14 mouse cellular contexts compared by ENCODE assay signal in genomic region chr10:38703954-38704761, GRCm38 (mm10).
DNase-seq lines count a peak whose midpoint lies in the region; ATAC-seq lines count a peak whose summit lies in the region.
"Had no signal": no experiment of that assay in that cellular context is flagged by ENCODE, and none has a peak within 500 bp of the region (broad histone marks: within the 10 kb centered on the region; RNA-seq: fewer than 3 reads in every experiment).

No protein-coding gene starts in this region.

- 61% methylated on average over 4 of the region's 4 CpGs for WGBS in limb, embryonic 12.5 days
- 60% methylated on average over 4 of the region's 4 CpGs for WGBS in liver, embryonic 12.5 days (ENCODE audit: insufficient replicate concordance)
- WGBS in intestine, embryonic 16.5 days = 71% methylated on average over 4 of the region's 4 CpGs

- no peaks in the 10 kb centered on the region for H3K27me3 ChIP-seq in limb, embryonic 12.5 days
- no peaks in the 10 kb centered on the region for H3K27me3 ChIP-seq in liver, embryonic 12.5 days (replicated peaks)
- H3K27me3 ChIP-seq in intestine, embryonic 16.5 days (replicated peaks; ENCODE audit: control insufficient read depth, insufficient read depth, low read length) = no peaks in the 10 kb centered on the region
- H3K27me3 ChIP-seq: forebrain, embryonic 13.5 days; midbrain, embryonic 13.5 days had no signal

- no peaks in the 10 kb centered on the region for H3K36me3 ChIP-seq in limb, embryonic 12.5 days
- H3K36me3 ChIP-seq in liver, embryonic 12.5 days = no peaks in the 10 kb centered on the region
- H3K36me3 ChIP-seq in intestine, embryonic 16.5 days (ENCODE audit: control insufficient read depth, insufficient read depth, low read length) = no peaks in the 10 kb centered on the region
- H3K36me3 ChIP-seq: G1E; midbrain, embryonic 13.5 days had no signal

- ATAC-seq in limb, embryonic 12.5 days (ENCODE audit: insufficient number of reproducible peaks, insufficient read depth, low FRiP score, low TSS enrichment, low read depth) = peak; percentile 94
- no peak for ATAC-seq in liver, embryonic 12.5 days
- ATAC-seq in intestine, embryonic 16.5 days = no peak
- ATAC-seq: forebrain, embryonic 13.5 days; midbrain, embryonic 13.5 days had no signal

- no peak overlapping the region for H3K4me2 ChIP-seq in limb, embryonic 12.5 days
- no peak overlapping the region for H3K4me2 ChIP-seq in liver, embryonic 12.5 days
- H3K4me2 ChIP-seq in intestine, embryonic 16.5 days (ENCODE audit: low read depth, low read length) = no peak overlapping the region
- H3K4me2 ChIP-seq: forebrain, embryonic 13.5 days; midbrain, embryonic 13.5 days had no signal

- peak overlapping the region; percentile 69; the same call in 1 of the 2 replicates for H3K27ac ChIP-seq in limb, embryonic 12.5 days
- H3K27ac ChIP-seq in liver, embryonic 12.5 days = no peak overlapping the region
- H3K27ac ChIP-seq in intestine, embryonic 16.5 days (ENCODE audit: low read length) = no peak overlapping the region
- H3K27ac ChIP-seq: forebrain, embryonic 13.5 days; midbrain, embryonic 13.5 days had no signal

- intact Hi-C loops in left cerebral cortex, postnatal 14 days (cut with DNase I) = no loop called here

- H3K9me3 ChIP-seq in limb, embryonic 12.5 days = no peaks in the 10 kb centered on the region
- H3K9me3 ChIP-seq in liver, embryonic 12.5 days (replicated peaks) = no peaks in the 10 kb centered on the region
- no peaks in the 10 kb centered on the region for H3K9me3 ChIP-seq in intestine, embryonic 16.5 days (ENCODE audit: control insufficient read depth, low read length)
- H3K9me3 ChIP-seq: forebrain, embryonic 13.5 days; G1E; midbrain, embryonic 13.5 days had no signal

- DNase-seq in 3T3-L1 (ENCODE audit: low read depth, low spot score) = peak; percentile 70
- peak; percentile 51 for DNase-seq in Muller cell, postnatal 12 days (ENCODE audit: inconsistent ontology term)
- peak; percentile 32 for DNase-seq in gastrocnemius, adult 18-20 months (ENCODE audit: low spot score)
- DNase-seq in adrenal gland, adult 2 months = no peak
- DNase-seq in left cerebral cortex, postnatal 14 days (ENCODE audit: low spot score in 2 of 2) = no peak
- DNase-seq: adrenal gland, postnatal 25 days; cerebellum, adult 2 months; kidney, postnatal 14 days had no signal

- no peak overlapping the region for H3K4me3 ChIP-seq in limb, embryonic 12.5 days (replicated peaks)
- H3K4me3 ChIP-seq in liver, embryonic 12.5 days = no peak overlapping the region
- no peak overlapping the region for H3K4me3 ChIP-seq in intestine, embryonic 16.5 days (ENCODE audit: low read length)
- H3K4me3 ChIP-seq: forebrain, embryonic 13.5 days; midbrain, embryonic 13.5 days had no signal

- no peak overlapping the region for H3K9ac ChIP-seq in limb, embryonic 12.5 days (replicated peaks)
- no peak overlapping the region for H3K9ac ChIP-seq in liver, embryonic 12.5 days
- no peak overlapping the region for H3K9ac ChIP-seq in intestine, embryonic 16.5 days (ENCODE audit: low read depth, low read length)
- H3K9ac ChIP-seq: forebrain, embryonic 13.5 days; midbrain, embryonic 13.5 days had no signal

- H3K4me1 ChIP-seq in limb, embryonic 12.5 days (replicated peaks) = peaks cover 10% of the 10 kb centered on the region
- no peaks in the 10 kb centered on the region for H3K4me1 ChIP-seq in liver, embryonic 12.5 days
- H3K4me1 ChIP-seq in intestine, embryonic 16.5 days (ENCODE audit: control insufficient read depth, insufficient read depth, low read length) = no peaks in the 10 kb centered on the region
- H3K4me1 ChIP-seq: forebrain, embryonic 13.5 days; midbrain, embryonic 13.5 days had no signal

Comparison
In these comparisons a context has a peak if more than half of its experiments do, and no peak if none do; other contexts are left out.
1. DNase-seq: peak in 3T3-L1 (single experiment), Muller cell, postnatal 12 days (single experiment) and gastrocnemius, adult 18-20 months (single experiment); none in adrenal gland, adult 2 months (single experiment) and left cerebral cortex, postnatal 14 days (0 of 2).